Mouse (Mus musculus) kidney, adult 2 months (tissue): ENCODE results near the gene Mms22l. TPM values are rescaled to one million over a fixed set of nuclear protein-coding genes. Genes with fewer than 3 reads are reported as not detected.
A peak's percentile ranks its signal among the peaks of the same experiment; 100 is the strongest.

Source experiments
- DNase-seq: peaks from one replicate; pipeline ENCODE4 v3.0.0; 2021
- H3K27ac ChIP-seq: fragments of 200-500 bp; 2 replicates; pipeline ENCODE4 v1.5.1; 2012; ENCODE audit warnings: low read depth, low read length, control low read depth, inconsistent platforms; ENCODE audit not compliant: insufficient read depth
- H3K27me3 ChIP-seq: fragments of 200-500 bp; replicated peaks from 2 replicates; pipeline ENCODE4 v1.6.1; 2012; ENCODE audit warnings: mild to moderate bottlenecking, moderate library complexity, low read length, inconsistent platforms; ENCODE audit not compliant: control insufficient read depth, insufficient read depth
- H3K36me3 ChIP-seq: fragments of 200-500 bp; 2 replicates; pipeline ENCODE4 v1.6.1; 2012; ENCODE audit warnings: mild to moderate bottlenecking, moderate library complexity, low read length, inconsistent platforms; ENCODE audit not compliant: control insufficient read depth, insufficient read depth
- H3K4me1 ChIP-seq: fragments of 200-500 bp; 2 replicates; pipeline ENCODE4 v1.6.1; 2011; ENCODE audit warnings: low read length; ENCODE audit not compliant: control insufficient read depth, insufficient read depth
- H3K4me3 ChIP-seq: fragments of 200-500 bp; 2 replicates; pipeline ENCODE4 v1.5.1; 2011; ENCODE audit warnings: mild to moderate bottlenecking, low read depth, low read length, control low read depth; ENCODE audit not compliant: insufficient read depth
- CTCF ChIP-seq: fragments of 200-500 bp; conservative IDR thresholded peaks from 2 replicates; pipeline ENCODE4 v1.5.1; 2011; ENCODE audit warnings: low read depth, mild to moderate bottlenecking, control low read depth, low read length, moderate library complexity, mixed read lengths; ENCODE audit not compliant: insufficient read depth, insufficient read length
- POLR2A ChIP-seq: fragments of 200-500 bp; IDR thresholded peaks from one replicate; pipeline ENCODE4 v1.6.1; 2011; ENCODE audit warnings: low read depth, low read length, control low read depth
- whole genome bisulfite sequencing: fragments of 180-500 bp; shearing (Covaris S2); methylation state at CpG from one replicate; pipeline ENCODE4 v1.1.7; 2018; 5-methylcytosine and 5-hydroxymethylcytosine counted together
- polyA plus RNA-seq: library from polyadenylated mRNA; depleted of rRNA; stranded (reverse); fragments of >200 nt; gene quantifications from 2 replicates; pipeline ENCODE4 v1.2.3, GENCODE M21; 2012

The Mms22l gene
- polyA plus RNA-seq, 1 experiment: 1.1 TPM

DNA sequence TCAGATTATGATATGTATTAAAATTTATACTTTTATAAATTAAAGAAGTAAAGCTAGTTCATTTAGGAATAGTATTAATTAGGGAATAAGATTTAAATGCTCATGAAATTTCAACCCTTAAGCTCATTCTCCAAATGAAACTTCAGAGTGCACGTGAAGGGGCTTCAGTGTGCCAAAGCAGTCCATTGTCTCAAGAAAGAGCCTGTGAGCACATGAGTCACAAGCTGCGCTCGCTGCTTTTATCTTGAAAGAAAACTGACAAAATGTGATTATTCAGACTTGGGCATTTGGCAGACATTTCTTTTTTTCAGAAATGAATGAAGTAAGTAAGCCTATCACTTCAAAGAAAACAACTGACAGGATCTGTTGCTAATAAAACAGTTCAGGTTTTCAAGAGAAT lies 87.7 kb downstream of the Mms22l start:
- DNase-seq: no peak
- H3K27me3 ChIP-seq: no peaks in the 10 kb centered on the region
- no peak overlapping the region for H3K27ac ChIP-seq
- no peak overlapping the region for H3K4me3 ChIP-seq
- TF ChIP-seq CTCF (no peak), POLR2A (no peak)
- 91% methylated on average over 3 of the region's 3 CpGs for WGBS
- no peaks in the 10 kb centered on the region for H3K36me3 ChIP-seq
- H3K4me1 ChIP-seq: no peaks in the 10 kb centered on the region

- H3K27me3 ChIP-seq: no peaks in the 10 kb centered on the region
- no peak for DNase-seq
- TF ChIP-seq CTCF (no peak), POLR2A (no peak)
- no peak overlapping the region for H3K4me3 ChIP-seq
- H3K4me1 ChIP-seq: no peaks in the 10 kb centered on the region
- no peak overlapping the region for H3K27ac ChIP-seq
- H3K36me3 ChIP-seq: no peaks in the 10 kb centered on the region
Measured at GRCm38 (mm10) chr4:24594824-24595223, 98.6 kb downstream of the Mms22l start.

GRCm38 (mm10) chr4:24596942-24597611 lies 100.8 kb downstream of the Mms22l start:
- TF ChIP-seq POLR2A: no peak
- no peak for TF ChIP-seq CTCF
- H3K27me3 ChIP-seq: no peaks in the 10 kb centered on the region
- H3K27ac ChIP-seq: no peak overlapping the region
- H3K36me3 ChIP-seq: no peaks in the 10 kb centered on the region
- DNase-seq: no peak
- no peak overlapping the region for H3K4me3 ChIP-seq
- 81% methylated on average over 6 of the region's 6 CpGs for WGBS
- H3K4me1 ChIP-seq: no peaks in the 10 kb centered on the region

DNA sequence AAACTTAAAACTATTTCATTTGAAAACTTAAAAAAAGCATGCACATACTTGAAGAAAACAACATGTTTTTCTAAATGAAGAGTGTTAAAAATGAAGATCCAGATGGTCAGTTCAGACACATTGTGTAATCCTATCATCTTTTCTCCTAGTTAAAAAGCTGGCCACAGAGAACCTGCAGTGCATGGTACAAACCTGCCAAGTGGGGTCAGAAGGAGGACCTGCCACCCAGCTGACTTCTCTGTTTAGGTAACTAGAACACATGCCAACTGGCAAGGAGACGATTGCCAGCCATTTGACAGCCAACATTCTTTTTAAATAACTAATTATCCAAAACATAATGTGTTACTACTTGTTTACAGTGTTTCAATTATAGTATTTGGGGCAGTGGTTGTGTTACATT lies 102.4 kb downstream of the Mms22l start:
- no peak overlapping the region for H3K27ac ChIP-seq
- H3K4me3 ChIP-seq: no peak overlapping the region
- 47% methylated on average over 1 of the region's 1 CpGs for WGBS
- H3K36me3 ChIP-seq: no peaks in the 10 kb centered on the region
- TF ChIP-seq CTCF: no peak
- H3K4me1 ChIP-seq: no peaks in the 10 kb centered on the region
- H3K27me3 ChIP-seq: no peaks in the 10 kb centered on the region
- DNase-seq: peak; percentile 33

DNA sequence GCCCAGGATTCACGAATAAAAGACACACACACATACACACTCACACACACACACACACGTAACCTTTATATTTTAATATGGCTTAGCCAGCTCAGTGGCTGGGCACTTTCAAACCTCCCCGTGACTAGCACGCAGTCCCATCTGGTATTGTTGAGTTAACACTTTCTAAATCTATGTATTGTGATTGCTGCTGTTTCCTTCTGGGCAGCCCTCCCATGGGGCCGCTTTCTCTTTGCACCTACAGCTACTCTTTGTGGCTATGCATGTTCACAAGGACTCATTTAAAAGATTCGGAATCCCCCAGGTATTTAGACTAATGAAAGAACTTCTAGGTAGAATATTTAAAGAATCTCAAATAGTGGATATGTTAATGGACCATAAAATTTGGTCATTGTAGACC lies 105.5 kb downstream of the Mms22l start:
- Histone ChIP-seq H3K4me1 (no peaks in the 10 kb centered on the region), H3K36me3 (no peaks in the 10 kb centered on the region), H3K4me3 (no peak overlapping the region), H3K27ac (no peak overlapping the region), H3K27me3 (no peaks in the 10 kb centered on the region)
- DNase-seq: no peak
- 90% methylated on average over 6 of the region's 6 CpGs for WGBS
- TF ChIP-seq CTCF: no peak
- TF ChIP-seq POLR2A: no peak

GRCm38 (mm10) chr4:24609085-24609484 lies 112.8 kb downstream of the Mms22l start:
- DNase-seq: no peak
- H3K4me3 ChIP-seq: no peak overlapping the region
- H3K27me3 ChIP-seq: no peaks in the 10 kb centered on the region
- no peak overlapping the region for H3K27ac ChIP-seq
- no peaks in the 10 kb centered on the region for H3K36me3 ChIP-seq
- WGBS: 75% methylated on average over 3 of the region's 3 CpGs
- TF ChIP-seq CTCF: no peak
- TF ChIP-seq POLR2A: no peak
- H3K4me1 ChIP-seq: no peaks in the 10 kb centered on the region

- TF ChIP-seq CTCF (no peak), POLR2A (no peak)
- Histone ChIP-seq H3K4me1 (no peaks in the 10 kb centered on the region), H3K27me3 (no peaks in the 10 kb centered on the region), H3K36me3 (no peaks in the 10 kb centered on the region), H3K4me3 (no peak overlapping the region), H3K27ac (no peak overlapping the region)
- 100% methylated on average over 2 of the region's 2 CpGs for WGBS
- DNase-seq: no peak
Measured at GRCm38 (mm10) chr4:24609564-24609963, 113.3 kb downstream of the Mms22l start.

- H3K4me3 ChIP-seq: no peak overlapping the region
- no peaks in the 10 kb centered on the region for H3K36me3 ChIP-seq
- no peaks in the 10 kb centered on the region for H3K27me3 ChIP-seq
- no peaks in the 10 kb centered on the region; the same call in 1 of the 2 replicates for H3K4me1 ChIP-seq
- TF ChIP-seq POLR2A (no peak), CTCF (no peak)
- 47% methylated on average over 6 of the region's 6 CpGs for WGBS
- no peak for DNase-seq
- no peak overlapping the region for H3K27ac ChIP-seq
Measured at GRCm38 (mm10) chr4:24620005-24620404, 123.8 kb downstream of the Mms22l start.
